Mouse (Mus musculus): ENCODE measurements around the gene Tcea3. TPM values are rescaled to one million over a fixed set of nuclear protein-coding genes. Genes with fewer than 3 reads are reported as not detected.

Gene Tcea3
- total RNA-seq, 4 experiments from 2014 or later, result 1.7 to 2.2 (median 1.9) TPM

Other genes starting within 250 kb of the Tcea3 start
- gene Eloa, start 226.0 kb upstream of the Tcea3 start, total RNA-seq (2022), result 10 to 100 TPM; 38.6 to 44.8 (median 43.9) TPM
- gene Rpl11, start 194.3 kb upstream of the Tcea3 start, total RNA-seq (2022), result 100 to 1,000 TPM; 326 to 545 (median 424) TPM
- gene Id3, start 104.2 kb upstream of the Tcea3 start, total RNA-seq (2022), result 10 to 100 TPM; 58.3 to 76.8 (median 73.8) TPM
- 1 to 10 TPM; 2.6 to 3.6 (median 2.7) TPM for gene E2f2, start 75.3 kb upstream of the Tcea3 start, total RNA-seq (2022)
- gene Asap3, start 41.4 kb upstream of the Tcea3 start, total RNA-seq (2022), result 1 to 10 TPM; 2.5 to 4.9 (median 3.6) TPM
- gene Zfp46, start 37.0 kb downstream of the Tcea3 start, total RNA-seq (2022), result 10 to 100 TPM; 16.2 to 20.8 (median 18.1) TPM
- gene Hnrnpr, start 63.2 kb downstream of the Tcea3 start, total RNA-seq (2022), result 10 to 100 TPM; 71.9 to 94.0 (median 83.8) TPM
- under 1 TPM in 1 of 4 experiments, not detected in 3; 0.19 TPM for gene Htr1d, start 175.8 kb downstream of the Tcea3 start, total RNA-seq (2022)
- gene 6030445D17Rik, start 214.5 kb downstream of the Tcea3 start, total RNA-seq (2022), result under 1 TPM; 0.31 to 0.92 (median 0.50) TPM
- gene Luzp1, start 222.0 kb downstream of the Tcea3 start, total RNA-seq (2022), result 10 to 100 TPM; 26.4 to 46.4 (median 40.1) TPM

Data from adrenal gland, adult 8-10 months (tissue).